Mouse (Mus musculus) induced T-regulatory cell, adult 2 months (primary cell): ENCODE results near the gene Atp2a2.

Experiments
- DNase-seq: peaks from one replicate; pipeline ENCODE4 v3.0.0-alpha.2; 2012; ENCODE audit warnings: low read depth

Gene Atp2a2

DNA sequence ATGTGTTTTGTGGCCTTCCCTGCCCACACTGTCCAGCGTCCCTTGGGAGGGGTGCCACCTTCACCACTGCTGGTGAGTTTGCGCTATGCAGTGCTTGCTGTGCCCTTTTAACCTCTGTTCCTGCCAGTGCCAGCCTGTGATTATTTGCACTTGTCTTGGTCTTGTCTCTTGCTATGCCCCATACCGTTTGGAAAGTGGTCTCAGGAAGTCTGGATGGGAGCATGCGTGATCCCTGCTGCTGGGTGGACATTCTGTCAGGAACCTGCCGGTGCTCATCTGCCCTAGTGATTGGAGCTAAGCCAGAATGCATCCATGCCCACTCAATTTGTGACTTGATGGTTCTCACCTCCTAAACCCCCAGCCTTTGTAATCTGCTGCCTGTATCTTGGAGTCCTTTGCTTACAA lies 51.1 kb downstream of the Atp2a2 start:
- DNase-seq = no peak

DNA sequence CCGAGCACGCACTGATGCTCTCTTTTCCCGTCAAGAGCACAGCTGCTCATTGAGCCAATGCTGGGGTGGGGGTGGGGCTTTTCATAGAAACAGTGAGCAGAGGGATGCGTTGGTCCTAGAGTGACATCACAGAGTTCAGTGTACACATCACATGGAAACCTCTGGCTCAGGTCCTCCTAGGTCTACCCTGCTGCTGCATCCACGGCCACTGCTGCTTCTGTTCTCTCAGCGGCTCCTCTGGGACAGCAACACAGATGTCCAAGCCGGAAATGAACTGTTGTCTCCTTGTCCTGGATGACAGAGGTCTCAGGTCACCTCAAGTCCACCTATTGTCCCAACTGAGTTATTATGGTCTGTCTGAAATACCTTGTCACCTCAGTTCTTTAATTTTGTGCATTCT lies 52.1 kb downstream of the Atp2a2 start:
- DNase-seq = no peak

DNA sequence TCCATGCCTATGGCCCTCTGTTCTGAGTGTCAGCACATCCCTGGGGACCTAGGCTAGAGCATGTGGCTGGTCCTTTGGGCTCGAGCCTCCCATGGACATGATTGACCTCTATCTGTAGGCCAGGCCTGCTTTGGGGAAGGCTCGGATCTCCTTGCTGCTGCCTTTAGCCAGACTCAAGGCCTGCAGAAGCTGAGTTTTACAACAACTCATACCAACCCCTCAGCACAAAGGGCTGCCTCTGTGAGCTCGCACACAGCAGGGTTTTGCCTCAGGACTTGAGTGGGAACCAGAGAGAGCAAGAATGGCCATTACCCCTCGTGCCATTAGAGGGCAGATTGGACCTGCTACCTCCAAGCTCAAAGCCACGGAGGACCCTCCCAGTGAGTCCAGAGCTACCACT lies 53.2 kb downstream of the Atp2a2 start:
- DNase-seq = no peak

DNA sequence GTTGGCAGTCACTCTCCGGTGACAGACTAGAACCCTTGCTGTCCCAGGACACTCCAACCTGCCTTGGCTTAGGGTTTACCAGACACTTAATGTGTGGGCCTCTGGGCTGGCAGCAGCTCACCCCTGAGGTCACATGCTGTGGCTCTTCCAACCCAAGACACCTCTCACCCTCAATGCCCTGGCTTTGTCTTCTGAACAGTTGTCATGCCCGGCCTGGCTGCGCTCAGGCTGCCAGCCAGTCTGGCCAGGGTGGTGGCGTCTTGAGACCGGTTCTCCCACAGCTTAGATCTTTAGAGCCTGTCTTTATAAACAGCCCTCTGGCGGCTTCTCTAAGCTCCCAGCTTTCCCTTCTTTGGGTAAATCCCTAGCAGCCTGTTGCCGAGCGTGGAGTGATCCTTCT lies 54.2 kb downstream of the Atp2a2 start:
- no peak for DNase-seq

DNA sequence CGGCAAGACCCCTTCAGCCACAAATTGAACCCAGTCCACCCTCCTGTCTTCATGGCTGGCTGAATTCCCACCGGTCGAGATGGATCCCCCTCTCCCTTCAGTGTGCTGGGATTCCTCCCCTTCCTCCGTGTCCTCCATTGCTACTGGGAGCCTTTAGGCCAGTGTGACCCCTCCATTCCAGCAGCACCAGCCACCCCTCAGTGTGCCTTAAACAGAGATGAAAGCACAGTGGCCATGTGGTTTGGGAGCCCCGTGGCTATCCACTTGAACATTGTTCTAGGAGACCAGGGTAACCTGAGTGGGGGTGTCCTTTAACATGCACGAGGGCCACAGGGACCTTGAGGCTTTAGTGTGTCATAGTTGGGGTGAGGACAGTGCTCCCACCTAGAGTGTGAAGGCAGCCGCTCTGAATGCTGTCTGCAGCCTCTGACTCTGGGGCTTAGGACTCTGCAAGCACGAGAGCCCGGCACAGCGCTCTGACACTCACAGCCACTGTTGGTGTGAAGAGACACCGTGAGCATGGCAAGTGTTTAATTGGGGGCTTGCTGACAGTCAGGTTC lies 56.9 kb downstream of the Atp2a2 start:
- DNase-seq = no peak

DNA sequence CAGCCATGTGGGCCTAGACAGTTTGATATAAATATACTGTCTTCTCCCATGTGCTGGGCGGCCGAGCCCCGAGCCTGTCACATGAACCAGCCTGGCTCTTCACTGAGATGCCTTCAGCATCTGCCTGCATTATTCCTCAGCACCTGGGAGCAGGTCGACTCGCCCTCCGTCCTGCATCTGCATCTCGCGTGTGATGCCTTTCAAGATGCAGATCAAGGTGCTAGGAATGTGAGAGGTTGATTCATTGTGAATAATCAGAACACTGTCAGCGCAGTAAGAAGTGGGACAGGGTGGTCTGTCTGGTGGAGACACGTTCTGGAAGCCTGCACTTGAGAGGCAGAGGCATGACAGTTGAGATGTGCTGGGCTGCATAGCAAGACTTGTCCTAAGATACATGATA lies 57.5 kb downstream of the Atp2a2 start:
- DNase-seq = no peak

DNA sequence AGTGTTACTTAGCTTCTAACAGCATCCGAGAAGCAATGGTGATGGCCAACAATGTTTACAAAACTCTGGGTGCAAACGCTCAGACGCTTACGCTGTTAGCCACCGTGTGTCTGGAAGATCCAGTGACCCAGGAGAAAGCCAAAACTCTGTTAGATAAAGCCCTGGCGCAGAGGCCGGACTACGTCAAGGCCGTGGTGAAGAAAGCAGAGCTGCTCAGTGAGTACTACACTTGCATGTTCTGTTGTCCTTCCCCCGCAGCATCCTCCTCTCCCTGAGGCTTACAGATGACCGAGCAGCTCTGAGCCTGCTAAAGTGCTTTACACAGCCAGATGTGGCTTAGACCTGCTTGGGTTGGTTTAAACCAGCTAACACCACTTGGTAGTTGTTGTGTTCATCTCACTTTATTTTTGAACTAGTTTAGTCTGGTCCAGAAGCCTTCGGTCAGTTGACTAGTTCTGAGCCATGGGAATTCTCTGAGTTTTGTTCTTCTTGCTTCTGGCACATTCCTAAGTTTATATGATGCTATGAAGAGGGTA lies 61.9 kb downstream of the Atp2a2 start:
- no peak for DNase-seq

DNA sequence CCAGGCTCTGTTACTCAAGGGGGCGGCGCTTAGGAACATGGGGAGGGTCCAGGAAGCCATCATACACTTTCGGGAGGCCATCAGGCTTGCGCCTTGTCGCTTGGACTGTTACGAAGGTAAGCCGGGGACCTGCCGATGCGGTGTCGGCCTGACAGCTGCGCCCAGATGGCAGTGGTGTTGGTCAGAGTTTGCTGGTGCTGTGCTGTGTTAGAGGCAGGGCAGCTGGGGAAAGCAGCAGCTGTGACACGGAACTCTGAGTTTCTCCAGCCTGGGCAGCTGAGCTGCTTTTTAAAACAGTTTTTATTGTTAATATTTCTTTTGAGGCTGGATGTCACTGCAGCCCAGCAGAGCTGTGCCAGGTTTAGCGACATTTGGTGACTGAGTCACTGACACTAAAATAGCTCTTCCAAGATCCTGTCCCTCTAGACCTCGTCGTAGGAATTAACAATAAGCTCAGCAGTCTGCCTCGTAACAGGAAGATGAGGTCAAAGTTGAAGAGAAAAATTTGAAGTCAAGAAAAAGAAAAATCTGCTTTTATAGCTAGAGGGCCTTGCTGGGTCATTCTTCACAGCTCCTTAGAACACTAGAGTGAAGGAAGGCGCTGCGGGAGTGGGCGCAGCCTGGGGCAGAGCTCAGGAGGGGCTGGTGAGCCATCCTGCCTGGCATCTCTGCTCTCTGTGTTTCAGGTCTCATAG lies 62.5 kb downstream of the Atp2a2 start:
- DNase-seq = no peak

DNA sequence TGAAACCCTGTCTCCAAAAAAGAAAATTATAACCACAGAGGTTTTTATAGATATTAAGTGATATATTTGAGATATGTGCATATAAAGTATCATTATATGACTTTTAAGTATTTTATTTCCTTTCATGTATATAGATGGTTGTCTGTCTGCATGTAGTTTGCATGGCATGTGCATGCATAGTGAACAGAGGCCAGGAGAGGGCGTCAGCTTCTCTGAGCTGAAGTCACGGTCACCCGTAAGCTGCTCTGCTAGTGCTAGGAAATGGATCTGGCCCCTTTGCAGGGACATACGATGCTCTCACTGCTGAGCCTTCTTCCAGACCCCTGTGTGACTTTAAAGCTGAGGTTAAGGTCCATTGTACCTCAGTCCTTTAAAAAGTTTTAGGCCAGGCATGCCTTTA lies 67.5 kb downstream of the Atp2a2 start:
- peak; percentile 24 for DNase-seq

DNA sequence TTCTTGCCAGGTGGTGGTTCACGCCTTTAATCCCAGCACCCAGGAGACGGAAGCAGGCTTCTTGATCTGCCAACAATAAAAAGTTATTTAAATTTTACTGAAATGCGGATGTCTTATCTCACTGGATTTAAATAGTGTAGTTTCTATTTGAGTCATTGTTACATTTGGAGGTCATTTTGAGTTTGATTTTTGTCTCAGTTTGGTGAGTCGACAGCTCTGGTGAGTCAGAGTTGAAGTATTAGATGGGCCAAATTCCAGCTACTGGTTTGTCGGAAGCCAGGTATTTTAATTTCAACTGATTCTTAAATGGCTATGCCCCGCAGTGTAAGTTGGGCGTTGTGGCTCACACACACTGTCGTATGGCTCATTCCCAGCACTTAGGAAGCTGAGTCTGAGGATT lies 70.8 kb downstream of the Atp2a2 start:
- peak; percentile 73 for DNase-seq

DNA sequence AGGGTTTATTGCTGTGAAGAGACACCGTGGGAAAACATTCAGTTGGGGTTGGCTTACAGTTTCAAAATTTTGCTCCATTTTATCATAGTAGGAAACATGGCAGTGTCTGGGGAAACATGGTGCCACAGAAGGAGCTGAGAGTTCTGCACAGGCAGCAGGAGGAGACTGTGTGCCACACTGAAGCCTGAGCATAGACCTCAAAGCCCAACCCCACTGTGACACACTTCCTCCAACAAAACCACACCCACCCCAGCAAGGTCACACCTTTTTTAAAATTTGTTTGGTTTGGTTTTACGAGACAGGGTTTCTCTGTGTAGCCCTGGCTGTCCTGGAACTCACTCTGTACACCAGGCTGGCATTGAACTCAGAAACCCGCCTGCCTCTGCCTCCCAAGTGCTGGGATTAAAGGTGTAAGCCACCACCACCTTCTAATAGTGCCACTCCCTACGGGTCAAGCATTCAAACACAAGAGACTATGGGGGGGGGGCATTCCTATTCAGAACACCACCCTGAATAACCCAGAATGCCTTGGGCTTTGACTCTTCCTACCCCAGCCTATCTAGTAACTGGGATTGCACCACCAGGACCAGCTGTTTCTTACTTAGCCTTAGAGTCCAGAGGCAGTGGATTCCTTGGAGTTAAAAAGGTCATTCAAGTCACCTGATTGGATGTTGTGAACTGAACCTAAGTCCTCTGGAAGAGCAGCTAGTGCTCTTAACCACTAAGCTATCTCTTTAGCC lies 71.8 kb downstream of the Atp2a2 start:
- DNase-seq = peak; percentile 80

DNA sequence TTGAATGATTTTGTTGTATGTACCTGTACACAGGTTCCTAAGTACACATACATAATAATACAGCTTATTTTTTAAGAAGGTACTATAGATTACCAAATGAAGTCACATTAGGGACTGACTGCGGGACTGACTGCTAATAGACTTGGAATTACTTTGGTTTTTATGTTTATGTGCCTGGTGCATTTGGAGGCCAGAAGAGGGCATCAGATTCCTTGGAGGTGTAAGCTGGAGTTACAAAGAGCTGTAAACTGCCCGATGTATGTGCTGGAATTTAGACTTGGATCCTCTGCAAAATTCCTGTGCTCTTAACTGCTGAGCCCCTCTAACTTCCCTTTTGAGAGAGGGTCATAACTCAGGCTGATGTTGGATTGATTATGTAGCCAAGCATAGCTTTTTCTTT lies 76.5 kb downstream of the Atp2a2 start:
- DNase-seq = no peak

DNA sequence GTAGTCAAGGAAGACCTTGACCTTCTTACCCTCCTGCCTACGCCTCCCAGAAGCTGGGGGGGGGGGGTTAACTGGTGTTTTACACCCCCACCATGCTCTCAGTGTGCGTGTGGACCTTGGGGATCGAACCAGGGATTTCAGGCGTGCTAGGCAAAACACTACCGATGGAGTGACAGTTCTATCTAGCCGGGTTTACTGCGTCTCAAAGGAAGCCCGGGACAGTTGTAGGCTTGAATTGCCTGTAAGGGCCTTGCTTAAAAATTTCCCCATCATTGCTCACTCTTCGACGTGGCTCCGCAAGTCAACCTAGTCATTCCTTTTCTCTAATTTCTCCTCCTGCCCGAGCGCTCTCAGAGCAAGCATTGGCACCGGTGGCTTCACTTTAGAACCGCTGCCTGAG lies 78.9 kb downstream of the Atp2a2 start:
- peak; percentile 32 for DNase-seq

DNA sequence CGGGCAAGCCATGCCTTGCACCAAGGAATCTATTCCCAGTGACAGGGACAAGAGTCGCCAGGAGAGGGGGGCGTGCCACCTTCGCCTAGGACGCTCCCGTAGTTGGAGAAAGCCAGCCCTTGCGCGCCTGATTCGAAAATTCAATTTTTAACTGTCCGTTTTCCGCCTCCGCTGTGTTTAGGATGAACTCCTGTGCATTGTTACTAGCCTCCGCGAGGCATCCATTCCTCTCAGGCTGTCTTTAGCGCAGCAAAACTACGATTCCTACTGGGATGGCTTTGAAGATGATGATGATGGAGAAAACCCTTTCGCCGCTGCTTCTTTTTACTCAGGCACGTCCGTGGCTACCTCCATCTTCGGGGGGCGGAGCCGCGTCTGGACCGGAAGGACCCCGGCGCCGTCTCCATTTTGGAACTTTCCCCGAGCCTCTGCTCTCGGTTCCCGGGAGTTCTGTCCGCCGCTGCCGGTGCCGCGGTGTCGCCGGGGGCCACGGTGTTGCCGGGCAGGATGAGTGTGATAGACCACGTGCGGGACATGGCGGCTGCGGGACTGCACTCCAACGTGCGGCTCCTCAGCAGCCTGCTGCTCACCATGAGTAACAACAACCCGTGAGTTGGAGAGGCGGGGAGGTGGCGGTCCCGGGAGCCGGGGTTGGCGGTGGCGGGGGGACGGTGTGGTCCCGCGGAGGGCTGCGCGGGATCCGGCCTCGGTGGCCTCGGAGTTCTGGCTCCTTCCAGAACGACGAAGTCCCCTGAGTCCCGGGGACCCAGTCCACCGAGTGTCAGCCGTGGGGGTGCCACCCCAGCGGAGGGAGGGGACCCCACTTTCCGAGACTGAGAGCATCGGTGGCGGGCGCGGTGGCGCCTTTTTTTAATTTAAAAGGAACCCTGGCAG lies 79.7 kb downstream of the Atp2a2 start:
- DNase-seq = peak; percentile 96

DNA sequence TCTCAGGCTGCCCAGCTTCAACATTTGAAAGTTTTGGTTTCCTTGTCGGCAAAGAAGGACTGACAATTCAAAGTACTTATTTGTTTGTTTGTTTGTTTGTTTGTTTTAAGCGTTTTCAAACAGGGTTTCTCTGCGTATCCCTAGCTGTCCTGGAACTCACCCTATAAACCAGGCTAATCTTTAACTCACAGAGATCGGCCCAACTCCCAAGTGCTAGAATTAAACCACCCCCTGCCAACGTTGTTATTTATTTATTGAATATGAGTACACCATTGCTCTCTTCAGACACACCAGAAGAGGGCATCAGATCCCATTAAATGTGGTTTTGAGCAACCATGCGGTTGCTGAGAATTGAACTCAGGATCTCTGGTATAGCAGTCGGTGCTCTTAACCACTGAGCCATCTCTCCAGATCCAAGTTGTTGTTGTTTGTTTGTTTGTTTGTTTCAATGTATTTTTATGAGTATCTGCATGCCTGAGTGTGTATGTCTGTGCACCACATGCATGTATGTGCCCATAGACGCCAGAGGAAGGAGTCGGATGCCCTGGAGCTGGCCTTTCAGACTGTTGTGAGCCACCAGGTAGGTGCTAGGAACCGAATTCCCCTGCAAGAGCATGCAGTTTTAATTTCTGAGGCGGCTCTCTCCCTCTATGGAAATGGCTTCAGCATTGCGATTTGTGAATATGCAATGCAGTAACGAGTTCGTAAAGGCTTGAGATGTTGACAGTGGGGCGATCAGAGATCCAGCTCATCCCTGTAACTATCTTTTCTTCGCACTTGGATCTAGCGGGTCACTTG lies 80.6 kb downstream of the Atp2a2 start, which contains the start of gene Anapc7:
Anapc7 (plus strand) TSS at position 423 of the 798 bp plus-strand sequence.
- DNase-seq = no peak

DNA sequence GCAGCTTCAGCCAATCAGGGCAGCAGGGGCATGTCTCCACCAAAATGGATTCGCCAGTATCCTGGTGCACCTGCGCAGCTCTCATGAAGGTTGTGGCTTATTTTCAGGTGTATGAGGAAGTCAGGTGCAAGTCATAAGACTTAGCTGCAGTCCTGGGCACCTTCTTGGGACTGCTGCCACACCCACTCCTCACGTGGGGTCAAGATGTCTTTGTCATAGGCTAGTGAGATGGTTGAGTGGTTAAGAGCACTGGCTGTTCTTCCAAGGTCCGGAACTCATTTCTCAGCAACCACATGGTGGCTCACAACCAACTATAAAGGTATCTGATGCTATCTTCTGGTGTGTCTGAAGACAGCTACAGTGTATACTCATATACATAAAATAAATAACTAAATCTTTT lies 81.3 kb downstream of the Atp2a2 start:
- DNase-seq = peak; percentile 44

DNA sequence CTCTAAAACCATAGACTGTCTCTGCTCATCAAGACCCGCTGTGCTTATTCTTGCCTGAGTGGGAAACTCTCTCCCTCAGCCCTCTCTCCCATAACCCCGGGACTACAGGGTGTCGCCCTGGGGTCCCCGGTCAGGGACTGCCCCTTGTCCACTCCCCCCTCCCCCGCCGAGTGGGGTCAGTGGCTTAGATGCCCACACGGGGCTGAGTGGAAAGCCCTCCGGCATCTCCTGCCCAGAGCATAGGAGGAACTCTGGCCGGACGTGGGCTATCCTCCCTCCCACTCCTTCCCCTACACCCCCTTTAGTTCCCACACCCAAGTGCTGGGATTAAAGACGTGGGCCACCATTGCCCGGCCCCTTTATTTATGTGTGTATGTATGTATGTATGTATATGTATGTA lies 86.6 kb downstream of the Atp2a2 start:
- no peak for DNase-seq

DNA sequence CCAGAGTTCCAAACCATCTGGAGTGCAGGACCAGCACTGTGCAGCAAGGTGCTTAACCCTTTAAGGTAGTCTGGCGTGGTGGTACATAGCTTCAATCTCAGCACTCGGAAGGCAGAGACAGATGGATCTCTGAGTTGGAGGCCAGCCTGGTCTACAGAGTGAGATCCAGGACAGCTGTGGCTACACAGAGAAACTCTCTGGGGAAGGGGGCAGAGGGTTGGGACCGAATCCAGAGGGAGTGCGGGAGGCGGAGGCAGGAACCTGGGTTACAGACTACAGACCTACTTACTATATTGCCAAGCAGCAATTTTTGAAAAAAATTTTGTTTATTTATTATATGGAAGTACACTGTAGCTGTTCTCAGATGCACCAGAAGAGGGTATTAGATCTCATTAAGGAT lies 87.7 kb downstream of the Atp2a2 start:
- DNase-seq = no peak

DNA sequence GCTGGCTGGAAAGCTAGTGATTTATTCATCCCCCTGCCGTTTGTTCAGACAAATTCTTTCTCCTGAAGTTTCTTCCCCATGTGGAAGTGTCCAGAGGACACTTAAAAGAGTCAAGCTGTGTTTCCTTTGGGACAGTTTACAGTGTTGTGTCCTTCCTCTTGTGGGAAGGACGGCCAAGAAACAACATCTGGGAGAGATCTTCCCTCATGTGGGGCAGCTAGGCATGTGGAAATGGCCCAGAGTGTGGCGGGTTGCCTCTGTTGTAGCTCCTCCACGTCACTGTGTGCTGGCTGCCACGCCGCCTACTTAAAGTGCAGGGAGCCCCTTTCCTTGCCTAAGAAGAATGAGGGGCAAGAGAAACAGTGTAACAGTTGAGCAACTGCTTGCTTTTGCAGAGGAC lies 89.2 kb downstream of the Atp2a2 start:
- DNase-seq = no peak

DNA sequence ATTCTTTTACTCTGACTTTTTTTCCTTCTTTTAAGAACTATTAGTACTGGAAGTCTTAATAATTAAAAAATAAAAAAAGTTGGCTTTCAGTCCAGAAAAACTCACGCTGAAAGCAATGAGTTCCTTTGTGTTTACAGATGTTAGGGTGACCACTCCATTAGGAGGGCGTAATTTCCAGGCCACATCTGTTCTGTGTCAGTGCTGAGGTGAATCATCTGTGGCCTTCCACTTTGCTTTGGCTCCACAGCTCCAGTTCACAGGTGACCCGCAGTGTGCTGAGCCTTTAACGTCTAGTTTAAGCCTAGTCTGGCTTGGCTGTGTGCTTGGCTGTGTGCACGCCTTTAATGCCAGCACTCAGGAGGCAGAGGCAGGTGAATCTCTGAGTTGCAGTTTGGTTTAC lies 90.1 kb downstream of the Atp2a2 start:
- no peak for DNase-seq
